Mouse (Mus musculus): ENCODE measurements around the gene Gm21854.
"Not testable (repeated sequence)": the region's sequence is repeated elsewhere in the genome, so short reads cannot be mapped to it uniquely, and the experiment has no call there.

Gene Gm21854

DNA sequence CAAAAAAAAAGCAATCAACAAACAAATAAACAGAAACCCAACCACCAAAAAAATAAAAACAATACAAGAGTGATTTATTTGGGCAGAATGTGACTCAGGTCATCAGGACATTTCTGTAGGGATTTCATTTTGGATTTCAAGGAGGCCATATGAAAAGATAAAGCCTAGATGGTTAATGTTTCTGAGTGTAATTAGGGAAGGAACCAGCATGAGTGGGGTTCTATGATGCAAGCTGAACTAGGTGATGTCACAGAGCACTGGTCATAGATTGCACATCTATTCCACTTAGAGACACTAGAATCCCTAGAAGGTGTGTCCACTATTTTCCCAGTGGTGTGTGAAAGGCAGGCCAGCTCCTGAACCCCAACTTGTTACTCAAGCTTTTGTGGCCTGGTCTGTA lies at the start of gene Gm21854:
Gene Gm21854, plus strand, starts transcription at position 301 of the 400 bp plus-strand sequence.
- DNase-seq (ENCODE audit: low spot score in 2 of 2), result not testable (repeated sequence)

Measured in spleen, postnatal 14 days (tissue).